Mouse (Mus musculus): ENCODE data around the gene Dctn1. TPM values are rescaled to one million over a fixed set of nuclear protein-coding genes. Genes with fewer than 3 reads are reported as not detected.
"Not testable (repeated sequence)": the region's sequence is repeated elsewhere in the genome, so short reads cannot be mapped to it uniquely, and the experiment has no call there.

The Dctn1 gene
- total RNA-seq, 2 experiments from 2014 or later = 371 to 399 TPM

GRCm38 (mm10) chr6:83135571-83136161, 30.1 kb upstream of the Dctn1 start:
- DNase-seq (ENCODE audit: extremely low spot score in 1 of 2, low spot score in 1 of 2) = no peak

GRCm38 (mm10) chr6:83136291-83136880, 29.3 kb upstream of the Dctn1 start:
- DNase-seq (ENCODE audit: extremely low spot score in 1 of 2, low spot score in 1 of 2) = no peak

DNA sequence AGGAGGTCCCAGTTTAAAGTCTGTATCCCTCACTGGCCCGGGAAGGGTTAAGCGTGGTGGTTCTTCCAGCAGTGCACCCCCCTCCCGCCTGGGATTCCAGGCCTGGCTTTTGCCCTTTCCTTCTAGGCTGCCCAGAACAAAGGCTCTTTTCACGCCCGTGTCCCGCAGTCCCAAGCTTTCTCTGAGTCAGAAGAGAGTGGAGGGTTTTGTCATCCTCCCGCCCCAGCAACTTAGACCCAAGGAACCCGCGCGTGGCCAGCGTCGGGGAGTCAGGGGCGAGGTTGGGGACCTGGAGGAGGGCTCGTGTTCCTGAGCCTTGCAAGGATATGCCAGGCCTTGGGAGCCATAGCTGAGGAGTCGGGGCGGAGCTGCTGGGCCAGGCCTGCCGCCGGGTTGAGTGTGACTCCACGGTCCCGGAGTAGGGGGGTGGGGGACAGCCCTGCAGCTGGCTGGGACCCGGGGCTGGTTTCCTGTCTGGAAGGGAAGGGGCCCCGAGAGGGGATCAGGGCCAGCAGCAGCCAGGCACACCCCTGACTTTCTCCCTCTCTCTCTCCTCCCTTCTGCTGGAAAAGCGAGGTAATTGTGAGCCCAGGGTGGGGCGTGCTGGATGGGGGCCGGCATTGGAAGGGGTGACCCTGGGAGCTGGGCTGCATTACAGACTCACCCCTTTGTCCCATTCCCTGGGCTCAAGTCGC, 28.7 kb upstream of the Dctn1 start:
- DNase-seq (ENCODE audit: extremely low spot score in 1 of 2, low spot score in 1 of 2) = no peak

- peak in 1 of 2 experiments; percentile 56 for DNase-seq (ENCODE audit: extremely low spot score in 1 of 2, low spot score in 1 of 2)
Observed at GRCm38 (mm10) chr6:83137576-83137950, 28.2 kb upstream of the Dctn1 start.

GRCm38 (mm10) chr6:83138056-83138455, 27.7 kb upstream of the Dctn1 start:
- no peak for DNase-seq (ENCODE audit: extremely low spot score in 1 of 2, low spot score in 1 of 2)

GRCm38 (mm10) chr6:83140044-83140443, 25.7 kb upstream of the Dctn1 start:
- no peak for DNase-seq (ENCODE audit: extremely low spot score in 1 of 2, low spot score in 1 of 2)

GRCm38 (mm10) chr6:83141636-83142035, 24.1 kb upstream of the Dctn1 start:
- no peak for DNase-seq (ENCODE audit: extremely low spot score in 1 of 2, low spot score in 1 of 2)

- DNase-seq (ENCODE audit: extremely low spot score in 1 of 2, low spot score in 1 of 2) = peak; percentile 57 to 67
Observed at GRCm38 (mm10) chr6:83142211-83142731, 23.4 kb upstream of the Dctn1 start.

DNA sequence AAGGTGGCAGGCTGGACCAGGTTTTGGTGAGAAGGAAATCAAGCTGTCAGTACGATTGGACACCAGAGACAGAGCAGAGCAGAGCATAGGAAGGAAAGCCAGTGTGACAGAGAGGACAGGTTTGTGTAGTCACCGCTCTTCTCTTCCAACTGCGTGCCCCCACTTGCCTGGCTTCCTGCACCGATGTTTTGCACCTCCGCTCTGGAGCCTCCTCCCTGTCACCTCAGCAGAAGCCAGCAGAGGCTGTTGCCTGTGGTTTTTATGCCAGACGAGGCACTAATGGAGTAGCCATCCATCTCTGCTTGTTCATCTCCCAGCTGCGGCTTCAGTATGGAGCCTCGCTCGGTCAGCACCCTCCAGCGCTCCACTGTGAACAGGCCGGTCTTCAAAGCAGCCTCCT, 22.8 kb upstream of the Dctn1 start:
- DNase-seq (ENCODE audit: extremely low spot score in 1 of 2, low spot score in 1 of 2) = no peak

DNA sequence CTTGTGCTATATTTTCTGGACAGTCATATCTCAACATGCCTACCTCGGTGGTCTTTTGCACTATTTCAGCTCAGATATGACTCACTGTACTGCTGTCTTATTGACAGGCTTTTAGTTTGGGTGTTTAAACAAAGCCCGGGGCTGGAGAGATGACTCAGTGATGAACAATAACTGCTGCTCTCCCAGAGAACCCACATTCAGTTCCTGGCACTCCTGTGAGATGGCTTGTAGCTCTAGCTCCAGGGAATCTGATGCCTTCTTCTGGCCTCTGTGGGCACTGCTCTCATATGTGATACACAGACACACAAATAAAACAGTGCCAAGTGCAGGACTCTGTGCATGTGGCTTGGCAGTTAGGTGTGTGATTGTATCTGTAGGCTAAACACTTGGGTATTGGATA, 20.5 kb upstream of the Dctn1 start:
- DNase-seq (ENCODE audit: extremely low spot score in 1 of 2, low spot score in 1 of 2) = no peak

DNA sequence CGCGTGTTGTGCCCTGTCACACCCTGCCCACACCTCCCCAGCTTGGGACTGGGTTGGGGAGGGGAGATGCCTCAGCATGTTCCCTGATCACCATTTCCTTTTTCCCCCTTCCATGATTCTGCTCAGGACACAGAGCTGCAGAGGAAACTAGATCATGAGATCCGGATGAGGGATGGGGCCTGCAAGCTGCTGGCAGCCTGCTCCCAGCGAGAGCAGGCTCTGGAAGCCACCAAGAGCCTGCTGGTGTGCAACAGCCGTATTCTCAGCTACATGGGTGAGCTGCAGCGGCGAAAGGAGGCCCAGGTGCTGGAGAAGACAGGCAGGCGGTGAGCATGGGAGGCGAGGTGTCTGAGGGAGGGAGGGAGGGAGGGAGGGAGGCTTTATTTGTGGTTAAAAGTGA, 19.9 kb upstream of the Dctn1 start:
- no peak for DNase-seq (ENCODE audit: extremely low spot score in 1 of 2, low spot score in 1 of 2)

DNA sequence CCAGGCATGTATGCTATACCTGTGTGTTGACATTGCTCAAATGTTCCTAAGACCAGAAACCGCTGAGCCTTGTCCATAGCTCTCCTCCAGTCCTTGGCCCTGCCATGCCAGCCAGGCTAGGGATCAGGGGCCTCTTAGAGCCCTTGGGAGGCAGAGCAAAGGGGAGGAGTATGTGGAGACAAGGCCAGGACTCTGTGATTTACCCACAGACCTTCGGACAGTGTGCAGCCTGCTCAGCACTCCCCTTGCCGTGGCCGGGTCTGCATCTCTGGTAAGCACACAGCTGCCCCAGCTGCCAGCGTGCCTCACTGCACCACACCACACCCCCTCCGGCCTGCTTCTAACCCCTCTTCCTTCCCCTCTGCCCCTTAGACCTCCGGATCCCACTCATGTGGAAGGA, 18.4 kb upstream of the Dctn1 start:
- no peak for DNase-seq (ENCODE audit: extremely low spot score in 1 of 2, low spot score in 1 of 2)

GRCm38 (mm10) chr6:83151721-83152120, 14.0 kb upstream of the Dctn1 start:
- no peak for DNase-seq (ENCODE audit: extremely low spot score in 1 of 2, low spot score in 1 of 2)

DNA sequence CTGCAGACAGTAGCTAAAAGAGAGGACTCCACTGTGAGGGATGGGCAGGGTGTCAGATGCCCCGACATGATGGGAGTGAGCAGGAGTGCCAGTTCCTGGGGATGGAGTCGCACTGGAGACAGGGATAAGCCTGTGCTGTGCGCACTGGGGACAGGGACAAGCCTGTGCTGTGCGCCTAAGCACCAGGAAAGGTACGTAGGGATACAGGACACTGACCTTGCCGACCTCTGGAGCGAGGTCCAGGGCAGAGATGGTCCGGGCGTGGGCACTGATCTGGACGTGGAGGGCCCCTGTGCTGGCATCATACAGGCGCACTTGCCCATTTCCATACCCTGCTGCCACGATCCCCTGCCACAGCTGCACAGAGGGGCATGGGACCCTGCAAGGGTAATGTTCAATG, 12.7 kb upstream of the Dctn1 start:
- no peak for DNase-seq (ENCODE audit: extremely low spot score in 1 of 2, low spot score in 1 of 2)

DNA sequence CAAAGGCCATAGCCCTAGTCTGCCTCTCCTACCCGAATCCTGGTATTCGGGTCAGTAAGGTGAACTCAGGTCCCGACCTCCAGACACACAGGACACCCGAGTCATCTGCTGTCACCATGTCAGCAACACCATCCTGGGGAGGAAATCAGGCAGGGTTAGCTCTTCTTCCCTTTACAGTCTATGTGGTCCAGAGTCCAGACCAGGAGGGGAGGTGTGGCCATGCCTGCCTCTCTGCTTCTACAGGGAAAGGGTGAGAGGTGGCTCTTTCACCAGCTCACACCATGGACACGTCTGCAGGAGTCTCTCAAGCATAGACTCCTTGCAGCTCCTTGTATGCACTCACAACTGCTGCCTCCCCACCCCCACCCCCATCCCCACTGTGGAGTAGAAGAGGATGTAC, 12.2 kb upstream of the Dctn1 start:
- DNase-seq (ENCODE audit: extremely low spot score in 1 of 2, low spot score in 1 of 2) = no peak

GRCm38 (mm10) chr6:83155552-83156238, 10.0 kb upstream of the Dctn1 start:
- DNase-seq (ENCODE audit: extremely low spot score in 1 of 2, low spot score in 1 of 2) = no peak

GRCm38 (mm10) chr6:83156259-83156684, 9.4 kb upstream of the Dctn1 start, which contains the start of the genes Wdr54 and 1700003E16Rik:
Gene Wdr54 (minus strand): TSS chr6:83156397.
Gene 1700003E16Rik (plus strand): TSS chr6:83156404.
- DNase-seq (ENCODE audit: extremely low spot score in 1 of 2, low spot score in 1 of 2) = peak; percentile 61 to 71

GRCm38 (mm10) chr6:83159456-83159855, 6.3 kb upstream of the Dctn1 start:
- not testable (repeated sequence) for DNase-seq (ENCODE audit: extremely low spot score in 1 of 2, low spot score in 1 of 2)

- no peak for DNase-seq (ENCODE audit: extremely low spot score in 1 of 2, low spot score in 1 of 2)
Observed at GRCm38 (mm10) chr6:83161442-83161841, 4.3 kb upstream of the Dctn1 start.

DNA sequence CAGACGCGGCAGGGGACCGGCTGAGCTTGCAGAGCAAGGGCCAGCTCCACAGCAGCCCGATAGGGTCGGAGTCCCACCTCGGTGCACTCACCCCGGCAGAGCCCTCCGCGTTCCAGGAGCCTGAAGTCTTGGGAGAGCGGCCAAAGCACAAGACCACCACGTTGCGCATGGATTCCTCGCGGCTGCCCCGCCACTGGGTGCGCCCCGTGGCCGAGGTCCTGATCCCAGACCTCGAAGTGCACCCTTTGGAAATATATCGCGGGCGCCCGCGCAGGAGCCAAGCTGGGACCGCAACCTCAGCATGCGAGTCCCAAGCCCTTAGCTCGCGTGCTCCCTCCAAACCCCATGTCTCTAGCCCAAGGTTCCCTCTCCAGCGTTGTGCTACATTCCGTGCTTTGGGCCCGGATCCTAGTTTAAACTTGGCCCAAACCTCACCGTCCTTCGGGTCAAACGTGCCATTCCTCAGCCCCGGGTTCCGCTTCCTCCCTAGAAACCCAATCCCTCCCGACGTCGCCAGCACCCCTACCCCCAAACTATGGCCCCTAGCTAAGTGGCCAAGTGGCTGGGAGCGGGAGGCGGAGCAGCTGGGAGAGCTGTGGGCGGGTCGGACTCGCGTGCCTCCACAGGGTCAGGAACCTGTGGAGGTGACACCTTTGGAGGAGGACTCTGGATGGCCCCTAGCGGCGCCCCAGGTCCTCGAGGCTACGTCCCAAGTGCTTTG, 3.6 kb upstream of the Dctn1 start:
- DNase-seq (ENCODE audit: extremely low spot score in 1 of 2, low spot score in 1 of 2) = no peak
